Mouse (Mus musculus) ES-Bruce4 (cell line): ENCODE results near the gene Fam229a.

Experiments
- CTCF ChIP-seq: IDR thresholded peaks from one replicate; pipeline ENCODE4 v1.8.1; 2011; ENCODE audit warnings: low read depth, low read length
- POLR2A ChIP-seq: IDR thresholded peaks from one replicate; pipeline ENCODE4 v1.8.1; 2011; ENCODE audit warnings: low read length; ENCODE audit not compliant: insufficient read depth

- TF ChIP-seq POLR2A (no peak), CTCF (no peak)
Measured at GRCm38 (mm10) chr4:129464286-129464815, 26.6 kb upstream of the Fam229a start.
